Mouse (Mus musculus): ENCODE data around the gene Slc16a8.

The Slc16a8 gene

GRCm38 (mm10) chr15:79212750-79213446 lies 41.7 kb downstream of the Slc16a8 start:
- no peak for DNase-seq

DNA sequence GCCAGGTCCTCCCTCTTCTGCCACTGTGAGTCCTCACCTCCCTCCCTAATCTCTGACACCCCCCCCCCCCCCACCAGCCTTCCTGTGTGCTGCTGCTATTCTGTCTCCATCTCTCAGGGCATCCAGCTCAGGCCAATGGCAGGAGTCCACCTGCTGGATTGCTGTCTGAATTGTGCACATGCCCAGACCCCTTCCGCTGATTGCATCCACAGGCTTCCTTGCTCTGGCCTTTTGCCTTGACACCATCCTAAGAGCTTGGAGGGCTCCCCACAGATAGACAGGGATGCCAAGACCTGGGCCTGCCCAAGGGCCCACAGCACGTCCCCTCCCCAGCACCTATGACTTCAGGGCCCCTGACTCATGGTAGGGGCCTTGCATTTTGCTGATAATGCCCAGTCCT lies 44.2 kb downstream of the Slc16a8 start:
- DNase-seq = no peak

DNA sequence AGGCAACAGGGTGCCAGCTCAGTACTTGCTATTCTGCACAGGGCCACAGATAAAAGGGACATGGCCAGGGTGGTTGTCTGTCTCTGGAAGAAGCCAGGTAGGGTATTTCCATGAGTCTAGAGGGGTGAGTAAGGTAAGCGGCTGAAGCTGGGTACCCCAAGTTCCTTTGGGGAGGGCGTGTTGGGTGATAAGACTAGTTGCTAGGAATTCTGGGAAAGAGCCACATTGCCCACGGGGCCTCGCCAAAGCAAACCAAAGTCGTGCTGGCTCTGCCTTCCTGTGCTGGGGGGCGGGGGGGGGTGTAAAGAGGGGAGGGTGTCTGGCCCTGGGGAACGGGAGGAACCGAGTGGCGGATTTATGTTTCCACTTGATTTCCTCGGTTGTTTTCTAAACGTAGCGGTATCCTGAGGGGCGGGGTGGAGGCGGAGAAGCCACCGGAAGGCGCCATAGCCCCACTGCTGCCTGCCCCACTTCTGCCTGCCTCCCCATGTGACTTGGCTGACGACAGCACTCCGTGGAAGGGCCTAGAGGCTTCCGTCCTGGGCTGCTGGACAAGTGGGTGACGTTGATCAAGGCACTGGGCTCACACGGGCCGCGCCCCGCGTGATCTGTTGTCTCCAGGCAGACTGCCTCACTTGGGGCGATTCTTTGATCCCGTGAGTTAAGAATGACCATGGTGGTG lies 45.7 kb downstream of the Slc16a8 start:
- peak; percentile 55 to 73 for DNase-seq

DNA sequence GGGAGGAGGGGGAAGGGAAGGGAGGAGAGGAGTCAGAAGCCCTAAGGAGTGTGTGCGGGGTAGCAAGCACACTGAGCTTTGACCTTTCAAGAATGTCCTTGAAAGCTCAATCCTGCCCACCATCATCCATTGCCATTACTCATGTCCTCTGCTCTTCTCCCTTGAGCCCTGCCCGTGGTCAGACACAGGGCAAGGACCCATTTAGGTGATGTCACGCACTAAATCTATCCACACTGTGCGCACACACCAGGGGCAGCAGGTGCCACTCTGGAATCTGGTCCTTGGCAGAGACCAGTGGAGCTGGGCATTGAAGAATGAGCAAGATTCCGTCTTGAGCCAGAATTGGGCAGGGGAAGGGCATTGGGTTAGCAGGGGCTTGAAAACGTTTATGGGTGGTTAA lies 46.4 kb downstream of the Slc16a8 start:
- DNase-seq = no peak

DNA sequence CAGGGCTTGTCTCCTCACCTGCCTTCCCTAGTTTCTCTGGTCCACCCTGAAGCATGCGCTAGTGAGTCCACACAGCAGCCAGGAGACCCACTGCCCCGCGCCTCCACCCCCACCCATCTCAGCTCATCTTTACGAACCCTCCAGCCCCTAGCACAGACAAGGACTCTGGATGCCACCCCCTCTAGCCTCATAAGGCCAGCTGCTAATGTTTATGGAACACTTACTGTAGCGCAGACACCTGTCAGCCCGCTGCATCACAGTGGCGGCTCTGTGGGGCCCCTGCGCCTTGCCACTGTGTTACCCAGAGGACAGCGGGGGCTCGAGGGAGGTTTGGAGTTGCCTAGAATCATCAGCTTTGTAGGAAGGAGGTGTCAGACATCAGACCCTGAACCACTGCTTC lies 52.0 kb downstream of the Slc16a8 start:
- no peak for DNase-seq

GRCm38 (mm10) chr15:79201491-79202150 lies 52.9 kb downstream of the Slc16a8 start:
- no peak for DNase-seq
